Mouse (Mus musculus): ENCODE measurements around the gene Slc1a1.

DNA sequence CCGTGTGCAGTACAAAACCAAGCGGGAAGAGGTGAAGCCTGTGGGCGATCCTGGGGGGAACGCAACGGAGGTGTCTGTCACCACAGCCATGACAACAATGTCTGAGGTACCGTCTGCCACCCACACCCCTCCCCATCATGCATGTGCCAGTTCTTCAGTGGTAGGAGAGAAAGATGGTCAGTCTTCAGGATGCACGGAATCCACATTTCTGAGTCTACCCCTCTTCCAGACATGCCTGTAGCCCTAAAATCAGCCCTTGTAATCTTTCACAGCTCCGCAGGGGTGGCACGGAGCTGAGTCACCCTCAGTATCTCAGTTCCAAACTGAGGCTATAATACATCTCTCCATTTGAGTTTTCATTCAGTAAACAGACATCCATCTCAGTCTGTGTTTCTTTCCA lies 62.6 kb downstream of the Slc1a1 start:
- TF ChIP-seq CTCF (IDR thresholded peaks at IDR 0.05), result no peak
- TF ChIP-seq EP300 (IDR thresholded peaks at IDR 0.05), result no peak

Data from lung, postnatal 0 days (tissue).